Mouse (Mus musculus): ENCODE data around the gene Olfr907.

Gene Olfr907

DNA sequence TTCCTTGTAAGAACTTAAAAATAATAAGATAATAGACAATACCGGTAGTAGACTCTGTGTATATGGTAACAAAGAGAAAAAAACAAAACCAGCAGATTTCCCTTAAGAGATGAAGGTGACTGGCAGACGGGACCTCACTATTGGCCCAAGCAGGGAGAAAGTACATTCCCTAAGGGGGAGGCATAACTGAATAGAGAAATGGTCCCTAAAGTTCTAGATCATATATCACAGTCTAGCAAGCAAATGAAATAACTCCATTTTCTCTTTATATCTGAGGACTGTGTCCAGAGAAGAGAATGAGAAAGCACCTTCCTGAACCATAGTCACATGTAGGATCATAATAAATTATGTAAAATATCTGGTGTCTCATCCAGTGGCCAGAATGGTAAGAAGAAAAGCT lies at the start of gene Olfr907:
Gene Olfr907, plus strand, starts transcription at position 301 of the 400 bp plus-strand sequence.
- no peak for DNase-seq (ENCODE audit: low spot score)

DNA sequence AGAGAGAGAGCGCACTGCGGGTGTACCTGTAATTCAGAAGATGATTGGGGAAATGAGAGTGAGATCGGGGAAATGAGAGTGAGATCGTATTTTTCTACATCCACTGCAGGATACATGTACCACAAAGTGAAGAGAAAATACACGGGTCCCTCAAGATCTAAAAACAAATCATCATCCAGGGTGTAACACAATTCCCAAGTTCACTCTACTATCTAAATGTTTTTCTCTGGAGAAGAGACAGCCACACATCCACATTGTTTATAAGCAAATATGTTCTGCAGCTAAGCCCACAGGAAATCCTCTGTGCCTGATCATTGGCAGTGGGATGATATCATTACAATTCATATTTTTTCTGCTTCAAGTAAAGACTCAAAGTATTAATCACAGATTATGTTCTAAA lies 48.2 kb upstream of the Olfr907 start, which contains the start of gene Olfr902:
Gene Olfr902, plus strand, starts transcription at position 301 of the 400 bp plus-strand sequence.
- no peak for DNase-seq (ENCODE audit: low spot score)

DNA sequence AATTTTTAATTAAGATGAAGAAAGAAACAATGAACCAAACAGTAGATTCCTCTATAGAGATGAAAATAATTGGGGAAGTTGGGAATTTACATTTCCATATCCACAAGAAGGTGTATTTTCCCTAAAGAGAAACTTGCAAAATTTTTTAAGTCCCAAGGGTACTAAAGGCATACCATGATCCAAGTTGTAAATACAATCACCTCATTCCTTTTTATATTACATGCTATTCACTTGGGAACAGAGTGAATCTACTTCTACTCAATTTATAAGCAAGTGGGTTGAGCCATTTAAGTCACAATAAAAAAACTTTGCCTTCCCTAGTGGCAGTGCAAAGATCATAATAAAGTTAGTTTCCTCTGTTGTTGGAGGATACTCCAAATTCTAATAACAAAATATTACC lies 32.8 kb upstream of the Olfr907 start, which contains the start of gene Olfr904:
Gene Olfr904, plus strand, starts transcription at position 301 of the 400 bp plus-strand sequence.
- no peak for DNase-seq (ENCODE audit: low spot score)

DNA sequence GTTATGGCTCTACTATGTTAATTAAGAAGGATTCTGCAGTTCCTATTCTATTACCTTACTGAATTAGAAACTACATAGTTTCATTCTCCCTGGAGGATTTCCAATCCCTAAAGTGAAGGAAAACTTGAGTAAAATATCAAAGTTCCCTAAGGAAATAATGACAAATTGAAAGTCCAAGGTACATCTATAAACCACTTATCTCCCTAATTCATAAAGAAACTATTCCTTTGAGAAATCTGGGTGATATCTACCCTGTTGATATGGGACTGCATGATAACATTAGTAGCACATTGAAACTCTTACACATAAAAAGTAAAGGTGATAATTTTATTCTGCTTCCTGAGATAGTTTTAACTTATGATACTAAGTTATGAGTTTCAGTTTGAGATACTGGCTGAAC lies 24.8 kb upstream of the Olfr907 start, which contains the start of gene Olfr905:
Gene Olfr905, plus strand, starts transcription at position 301 of the 400 bp plus-strand sequence.
- no peak for DNase-seq (ENCODE audit: low spot score)

DNA sequence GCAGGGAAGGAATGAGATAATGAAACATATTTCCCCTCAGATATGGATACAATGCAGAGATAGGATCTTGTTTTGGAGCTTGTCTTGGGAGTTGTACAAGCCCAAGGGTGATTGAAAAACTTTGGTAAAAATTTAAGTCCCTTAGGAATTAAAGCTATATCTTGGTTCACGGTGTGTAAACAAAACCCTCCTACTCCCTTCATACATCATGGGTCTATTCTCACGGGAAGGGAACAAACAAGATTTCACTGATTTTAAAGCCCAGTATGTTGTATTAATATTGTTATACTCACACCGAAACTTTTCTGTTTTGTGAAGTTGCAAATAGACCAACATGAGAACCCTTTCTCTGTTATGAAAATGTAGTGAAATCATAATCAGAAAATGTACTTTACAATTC lies 8.8 kb upstream of the Olfr907 start, which contains the start of gene Olfr906:
Gene Olfr906, plus strand, starts transcription at position 301 of the 400 bp plus-strand sequence.
- DNase-seq (ENCODE audit: low spot score) = no peak

DNA sequence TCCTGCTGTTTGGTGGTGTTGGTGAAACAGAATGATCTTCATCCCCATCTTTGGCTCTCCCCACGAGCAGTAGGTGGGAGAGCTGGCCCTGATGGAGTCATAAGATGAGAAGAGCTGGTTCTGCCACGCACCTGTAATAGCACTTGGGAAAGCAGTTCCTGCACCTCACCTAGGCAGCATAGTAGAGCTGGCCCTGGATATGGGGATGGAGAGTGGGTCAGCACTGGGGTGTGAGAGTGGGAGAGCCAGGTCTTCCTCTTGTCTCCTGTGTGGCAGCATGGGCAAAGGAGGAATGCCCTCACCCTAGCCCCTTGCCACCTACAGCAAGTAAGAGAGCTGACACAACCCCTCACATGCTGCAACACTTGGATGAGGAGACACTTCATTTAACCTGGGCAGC lies 16.8 kb downstream of the Olfr907 start:
- DNase-seq (ENCODE audit: low spot score) = no peak

DNA sequence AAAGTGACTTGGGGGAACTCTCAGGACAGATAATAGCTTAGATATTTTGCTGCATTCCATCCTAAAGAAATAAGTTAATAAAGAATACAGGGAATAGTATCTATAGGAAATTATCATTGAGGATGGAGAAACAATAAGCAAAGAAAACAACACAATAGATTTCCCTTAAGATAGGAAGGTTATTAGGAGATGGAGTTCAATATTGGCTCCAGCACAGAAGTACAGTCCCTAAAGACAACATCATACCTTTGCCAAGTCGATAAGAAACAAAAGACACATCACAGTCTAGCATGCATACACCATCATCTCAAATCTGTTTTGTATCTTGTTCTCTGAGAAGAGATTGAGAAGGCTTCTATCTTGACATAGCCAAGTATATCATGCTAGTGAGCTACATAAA lies 25.7 kb downstream of the Olfr907 start, which contains the start of gene Olfr911-ps1:
Gene Olfr911-ps1, plus strand, starts transcription at position 301 of the 400 bp plus-strand sequence.
- DNase-seq (ENCODE audit: low spot score) = no peak

DNA sequence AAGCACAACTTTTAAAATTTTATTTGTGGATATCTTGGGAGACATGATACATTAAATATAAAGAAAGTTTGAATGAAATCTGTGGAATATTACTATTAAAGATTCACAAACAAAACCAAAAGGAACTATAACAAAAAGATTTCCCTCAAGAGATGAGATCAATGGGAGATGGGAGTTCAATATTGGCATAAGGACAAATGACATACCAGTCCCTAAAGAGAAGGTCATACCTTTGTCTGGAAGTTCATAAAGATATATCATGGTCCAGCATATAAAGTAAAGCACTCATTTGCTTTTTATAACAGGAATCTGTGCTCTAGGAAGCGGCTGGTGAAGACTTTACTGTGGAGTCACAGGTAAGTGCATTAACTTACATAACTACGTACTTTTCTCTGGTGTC lies 41.9 kb downstream of the Olfr907 start, which contains the start of gene Olfr910:
Gene Olfr910, plus strand, starts transcription at position 301 of the 400 bp plus-strand sequence.
- DNase-seq (ENCODE audit: low spot score) = no peak
